Mouse (Mus musculus): Measurements from ENCODE around the gene Gm21969. TPM values are rescaled to one million over a fixed set of nuclear protein-coding genes. Genes with fewer than 3 reads are reported as not detected.
A peak's percentile ranks its signal among the peaks of the same experiment; 100 is the strongest.

Gene Gm21969
- 0.04 TPM in 1 of 2 replicates, not detected in the other for polyA plus RNA-seq (2015; fragmentation: Nextera tagmentation; extraction: Ambion mirVana)

DNA sequence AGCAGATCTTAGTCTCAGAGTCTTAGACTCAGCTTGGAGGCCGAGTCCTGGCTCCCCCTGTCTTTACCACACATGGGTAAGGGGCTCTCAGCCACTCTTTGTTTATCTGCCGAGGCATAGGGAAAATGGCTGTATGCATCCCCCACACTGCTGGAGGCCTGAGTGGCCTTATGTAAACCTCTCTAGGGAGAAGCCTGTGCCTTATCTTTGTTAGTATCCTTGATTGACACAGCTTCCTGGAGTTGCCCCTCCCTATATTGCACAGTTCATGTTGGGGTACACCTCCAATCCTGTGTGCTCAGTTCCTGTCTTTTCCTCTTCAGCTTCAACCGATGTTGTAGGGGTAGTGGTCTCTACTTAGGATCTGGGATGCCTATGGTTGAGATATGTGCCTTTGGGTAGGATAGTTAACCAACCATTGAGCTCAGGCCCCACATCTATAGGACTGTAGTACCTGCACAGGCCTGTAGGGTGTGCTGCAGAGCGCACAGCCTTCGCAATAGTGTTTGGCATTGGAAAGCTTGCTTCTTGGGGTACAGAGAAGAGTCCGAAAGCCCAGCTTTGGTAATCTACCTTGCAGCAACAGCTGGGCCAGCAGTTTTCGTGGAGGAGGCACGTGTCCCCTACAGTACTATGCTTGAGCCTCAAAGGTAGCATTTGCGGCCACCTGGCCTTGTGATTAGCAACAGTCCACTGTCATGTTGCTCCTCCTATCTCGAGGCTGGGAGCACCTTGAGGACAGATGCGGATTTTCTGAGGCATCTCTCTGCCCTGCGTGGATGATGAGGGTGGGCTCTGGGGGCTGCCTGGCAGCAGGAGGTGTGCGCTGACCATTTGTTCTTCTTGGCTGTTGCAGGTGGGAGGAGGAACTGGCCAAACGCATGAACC lies at the start of gene Gm21969:
Gm21969 (plus strand) TSS at position 830 of the 888 bp plus-strand sequence.
- Histone ChIP-seq H3K27ac (ENCODE audit: low read depth) (peak within 1 kb of the TSS; percentile 29; the same call in 1 of the 2 replicates), H3K9me3 (ENCODE audit: low read length) (no peaks in the 10 kb centered on the region), H3K4me1 (ENCODE audit: insufficient read depth) (peaks cover 35% of the 10 kb centered on the region), H3K36me3 (replicated peaks; ENCODE audit: insufficient read depth, low read length) (peaks cover 11% of the 10 kb centered on the region; the same call in 1 of the 2 replicates), H3K27me3 (ENCODE audit: insufficient read depth, low read length) (no peaks in the 10 kb centered on the region), H3K4me2 (ENCODE audit: low read depth, low read length) (no peak within 1 kb of the TSS), H3K9ac (replicated peaks) (no peak within 1 kb of the TSS; the same call in 1 of the 2 replicates), H3K4me3 (ENCODE audit: low read depth, low read length) (no peak within 1 kb of the TSS)
- peak; percentile 77 for DNase-seq
- peak; percentile 40; the same call in 1 of the 2 replicates for ATAC-seq
- WGBS (ENCODE audit: insufficient replicate concordance), result 38% methylated on average over 14 of the region's 14 CpGs
- TF ChIP-seq EP300 (IDR thresholded peaks at IDR 0.05; ENCODE audit: low read depth) (no peak), CTCF (IDR thresholded peaks at IDR 0.05; ENCODE audit: low read depth) (peak; percentile 94)

DNA sequence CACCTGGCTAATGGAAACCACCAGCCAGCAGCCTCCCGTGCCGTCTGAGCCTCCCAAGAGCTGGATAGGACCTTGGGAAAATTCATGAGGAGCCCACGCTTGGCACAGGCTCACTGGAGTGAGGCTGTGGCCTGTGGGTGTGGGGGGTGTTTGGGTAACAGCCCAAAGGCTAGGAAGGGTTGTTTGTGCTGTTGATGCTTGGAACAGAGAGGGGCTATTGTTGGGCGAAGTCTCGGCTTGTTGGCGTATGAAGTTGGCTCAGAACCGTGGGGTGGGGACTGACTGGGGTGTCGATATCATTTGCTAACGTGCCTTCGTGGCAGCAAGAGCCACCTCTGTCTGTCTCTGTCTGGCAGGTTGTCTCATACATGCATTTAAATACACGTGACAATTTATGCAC lies 47.8 kb upstream of the Gm21969 start:
- 78% methylated on average over 11 of the region's 11 CpGs for WGBS (ENCODE audit: insufficient replicate concordance)
- no peak for DNase-seq
- ATAC-seq, result no peak
- no peaks in the 10 kb centered on the region for H3K36me3 ChIP-seq (replicated peaks; ENCODE audit: insufficient read depth, low read length)
- no peak for TF ChIP-seq EP300 (IDR thresholded peaks at IDR 0.05; ENCODE audit: low read depth)
- no peak for TF ChIP-seq CTCF (IDR thresholded peaks at IDR 0.05; ENCODE audit: low read depth)
- H3K9me3 ChIP-seq (ENCODE audit: low read length), result no peaks in the 10 kb centered on the region
- H3K9ac ChIP-seq (replicated peaks), result no peak overlapping the region
- no peak overlapping the region for H3K27ac ChIP-seq (ENCODE audit: low read depth)
- no peak overlapping the region for H3K4me2 ChIP-seq (ENCODE audit: low read depth, low read length)
- no peaks in the 10 kb centered on the region for H3K4me1 ChIP-seq (ENCODE audit: insufficient read depth)
- no peaks in the 10 kb centered on the region for H3K27me3 ChIP-seq (ENCODE audit: insufficient read depth, low read length)
- no peak overlapping the region for H3K4me3 ChIP-seq (ENCODE audit: low read depth, low read length)

DNA sequence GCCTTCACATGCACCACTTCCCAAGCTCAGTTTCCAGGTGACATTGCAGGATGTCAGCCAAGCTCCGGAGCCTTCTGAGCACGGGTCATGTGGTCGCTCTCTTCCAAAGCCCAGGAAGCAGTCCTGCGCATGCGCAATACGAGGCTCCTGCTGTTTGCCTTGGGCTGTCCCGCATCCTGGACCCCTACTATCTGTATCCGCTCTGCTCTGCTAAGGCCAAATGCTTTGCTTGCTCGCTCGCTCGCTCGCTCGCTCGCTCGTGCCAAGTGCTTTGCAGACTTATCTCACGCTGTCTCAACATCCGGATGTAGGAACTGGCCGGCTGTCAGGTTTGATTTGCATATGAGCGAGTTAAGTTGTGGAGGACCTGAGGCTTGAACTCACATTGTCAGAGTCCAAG lies 47.0 kb upstream of the Gm21969 start:
- H3K4me2 ChIP-seq (ENCODE audit: low read depth, low read length), result no peak overlapping the region
- no peaks in the 10 kb centered on the region for H3K9me3 ChIP-seq (ENCODE audit: low read length)
- H3K36me3 ChIP-seq (replicated peaks; ENCODE audit: insufficient read depth, low read length), result no peaks in the 10 kb centered on the region
- no peak overlapping the region for H3K9ac ChIP-seq (replicated peaks)
- ATAC-seq (peak; percentile 40; the same call in 1 of the 2 replicates), DNase-seq (peak; percentile 52)
- H3K27ac ChIP-seq (ENCODE audit: low read depth), result no peak overlapping the region
- H3K4me3 ChIP-seq (ENCODE audit: low read depth, low read length), result no peak overlapping the region
- H3K27me3 ChIP-seq (ENCODE audit: insufficient read depth, low read length), result no peaks in the 10 kb centered on the region
- no peak for TF ChIP-seq CTCF (IDR thresholded peaks at IDR 0.05; ENCODE audit: low read depth)
- no peak for TF ChIP-seq EP300 (IDR thresholded peaks at IDR 0.05; ENCODE audit: low read depth)
- 46% methylated on average over 19 of the region's 19 CpGs for WGBS (ENCODE audit: insufficient replicate concordance)
- no peaks in the 10 kb centered on the region for H3K4me1 ChIP-seq (ENCODE audit: insufficient read depth)

DNA sequence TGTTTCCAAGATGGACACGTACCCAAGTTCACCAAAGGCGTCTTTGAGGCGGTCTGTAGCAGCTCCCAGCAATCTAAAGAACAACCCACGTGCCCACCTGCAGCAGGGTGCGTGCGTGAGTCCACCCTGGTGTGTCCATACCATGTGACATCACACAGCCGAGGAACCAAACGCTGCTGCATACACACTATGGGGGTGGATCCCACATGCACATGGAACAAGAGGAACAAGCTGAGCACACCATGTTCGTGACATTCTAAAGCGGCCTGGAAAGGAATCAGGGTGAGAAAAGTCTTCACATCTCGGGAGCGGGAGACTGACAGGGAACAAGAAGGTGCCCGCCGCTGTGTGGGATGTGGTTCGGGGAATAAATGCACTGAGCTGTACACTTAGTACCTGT lies 34.6 kb upstream of the Gm21969 start:
- 71% methylated on average over 15 of the region's 15 CpGs for WGBS (ENCODE audit: insufficient replicate concordance)
- Histone ChIP-seq H3K4me1 (ENCODE audit: insufficient read depth) (no peaks in the 10 kb centered on the region), H3K9ac (replicated peaks) (no peak overlapping the region), H3K9me3 (ENCODE audit: low read length) (no peaks in the 10 kb centered on the region), H3K27me3 (ENCODE audit: insufficient read depth, low read length) (peaks cover under 1% of the 10 kb centered on the region; the same call in 1 of the 2 replicates), H3K4me2 (ENCODE audit: low read depth, low read length) (no peak overlapping the region), H3K36me3 (replicated peaks; ENCODE audit: insufficient read depth, low read length) (no peaks in the 10 kb centered on the region), H3K4me3 (ENCODE audit: low read depth, low read length) (no peak overlapping the region), H3K27ac (ENCODE audit: low read depth) (no peak overlapping the region)
- no peak for ATAC-seq
- DNase-seq, result no peak
- no peak for TF ChIP-seq EP300 (IDR thresholded peaks at IDR 0.05; ENCODE audit: low read depth)
- no peak for TF ChIP-seq CTCF (IDR thresholded peaks at IDR 0.05; ENCODE audit: low read depth)

DNA sequence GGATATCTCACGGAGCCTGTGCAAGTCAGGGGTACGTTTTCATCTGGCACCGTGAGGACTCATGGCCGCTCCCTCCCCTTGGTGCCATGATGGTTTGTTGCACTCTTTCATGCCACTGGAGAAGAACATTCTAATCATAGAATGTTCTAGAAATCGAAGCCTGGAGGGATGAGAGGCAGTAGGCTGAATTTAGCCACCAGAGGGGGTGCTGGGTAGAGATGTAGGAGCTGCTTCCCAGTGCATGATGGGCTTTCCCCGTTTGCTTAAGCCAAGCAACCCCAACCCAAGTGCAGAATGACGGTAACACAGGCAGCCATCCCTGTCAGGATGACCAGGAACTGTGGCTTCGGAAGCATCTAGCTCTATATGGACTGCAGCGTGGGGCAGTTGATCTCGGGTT lies 32.2 kb upstream of the Gm21969 start:
- Histone ChIP-seq H3K9me3 (ENCODE audit: low read length) (no peaks in the 10 kb centered on the region), H3K9ac (replicated peaks) (no peak overlapping the region), H3K27me3 (ENCODE audit: insufficient read depth, low read length) (peaks cover 11% of the 10 kb centered on the region), H3K4me2 (ENCODE audit: low read depth, low read length) (no peak overlapping the region), H3K4me1 (ENCODE audit: insufficient read depth) (peaks cover 5% of the 10 kb centered on the region; the same call in 1 of the 2 replicates), H3K36me3 (replicated peaks; ENCODE audit: insufficient read depth, low read length) (no peaks in the 10 kb centered on the region), H3K27ac (ENCODE audit: low read depth) (no peak overlapping the region), H3K4me3 (ENCODE audit: low read depth, low read length) (no peak overlapping the region)
- ATAC-seq, result no peak
- peak; percentile 46; the same call in 1 of the 2 replicates for TF ChIP-seq CTCF (IDR thresholded peaks at IDR 0.05; ENCODE audit: low read depth)
- TF ChIP-seq EP300 (IDR thresholded peaks at IDR 0.05; ENCODE audit: low read depth), result no peak
- DNase-seq, result no peak
- 58% methylated on average over 10 of the region's 10 CpGs for WGBS (ENCODE audit: insufficient replicate concordance)

DNA sequence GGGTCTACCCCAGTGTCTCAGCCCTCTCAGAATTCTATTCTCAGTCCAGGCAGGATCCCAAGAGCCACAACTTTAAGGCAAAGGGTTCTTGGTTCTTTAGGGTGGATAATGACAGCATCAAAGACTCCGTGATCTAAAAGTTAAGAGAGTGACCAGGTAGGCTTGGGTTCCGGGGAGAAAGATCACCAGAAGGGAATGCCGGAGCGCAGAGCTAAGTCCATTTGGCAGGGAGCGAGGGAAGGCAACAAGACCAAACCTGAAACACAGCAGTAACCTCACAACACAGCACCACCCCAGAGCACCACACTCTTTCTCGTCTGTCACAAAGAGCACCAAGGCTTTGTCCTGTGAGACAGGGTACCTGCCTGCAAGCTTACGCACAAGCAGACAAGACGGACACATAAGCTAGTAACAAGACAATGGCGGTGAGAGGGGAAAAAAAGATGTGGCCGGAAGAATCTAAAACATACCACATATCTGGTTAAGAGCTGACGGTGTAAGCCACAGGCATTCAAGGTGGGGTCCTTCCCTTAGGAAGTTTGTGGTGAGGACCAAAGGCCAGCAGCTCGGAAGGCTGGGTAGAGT lies 30.0 kb upstream of the Gm21969 start:
- 75% methylated on average over 12 of the region's 12 CpGs for WGBS (ENCODE audit: insufficient replicate concordance)
- TF ChIP-seq EP300 (IDR thresholded peaks at IDR 0.05; ENCODE audit: low read depth), result no peak
- H3K27me3 ChIP-seq (ENCODE audit: insufficient read depth, low read length), result peaks cover 18% of the 10 kb centered on the region

More for the DNA sequence above, 30.0 kb upstream of the Gm21969 start:
- Histone ChIP-seq H3K4me1 (ENCODE audit: insufficient read depth) (peaks cover 10% of the 10 kb centered on the region), H3K4me2 (ENCODE audit: low read depth, low read length) (no peak overlapping the region), H3K9me3 (ENCODE audit: low read length) (no peaks in the 10 kb centered on the region), H3K9ac (replicated peaks) (no peak overlapping the region), H3K36me3 (replicated peaks; ENCODE audit: insufficient read depth, low read length) (no peaks in the 10 kb centered on the region), H3K4me3 (ENCODE audit: low read depth, low read length) (no peak overlapping the region), H3K27ac (ENCODE audit: low read depth) (no peak overlapping the region)
- DNase-seq (no peak), ATAC-seq (no peak)
